15 mouse cellular contexts compared by ENCODE assay signal in the genomic region with DNA sequence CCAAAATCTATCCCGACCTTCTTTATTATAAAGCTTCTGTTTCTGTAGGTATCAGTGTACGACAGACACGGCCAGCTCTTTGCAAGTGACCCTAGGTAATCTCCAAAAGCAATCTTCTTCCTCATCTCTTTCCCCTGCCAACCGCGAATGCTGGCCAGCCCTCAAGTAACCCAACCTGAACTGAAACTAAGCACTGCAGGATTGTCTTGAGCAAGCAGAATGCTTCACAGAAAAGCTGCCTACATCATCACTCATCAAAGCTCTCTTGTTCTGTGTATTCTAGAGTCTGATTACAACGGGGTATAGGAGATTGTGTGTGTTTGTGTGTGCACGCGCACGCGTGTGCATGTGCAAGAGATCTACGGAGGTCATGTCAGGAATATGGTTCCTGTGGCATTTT.
DNase-seq lines count a peak whose midpoint lies in the region; ATAC-seq and TF ChIP-seq lines count a peak whose summit lies in the region.
"Had no signal": no experiment of that assay in that cellular context is flagged by ENCODE, and none has a peak within 500 bp of the region (broad histone marks: within the 10 kb centered on the region; RNA-seq: fewer than 3 reads in every experiment).

No protein-coding gene starts in this region.

- TF ChIP-seq RAD21 in MEL (IDR thresholded peaks at IDR 0.05; ENCODE audit: low read depth, low read length), result no peak

- peaks cover 11% of the 10 kb centered on the region for H3K4me1 ChIP-seq in lung, adult 2 months (ENCODE audit: control insufficient read depth, insufficient read depth, low read length)
- H3K4me1 ChIP-seq in MEL (ENCODE audit: control insufficient read depth in 1 of 2, insufficient read depth in 2 of 2, low read length in 2 of 2), result peaks cover 3 to 10% of the 10 kb centered on the region in 2 experiments
- H3K4me1 ChIP-seq: kidney, embryonic 15.5 days; limb, embryonic 15.5 days had no signal

- no peak overlapping the region for H3K9ac ChIP-seq in MEL (ENCODE audit: control insufficient read depth, low read depth, low read length, poor library complexity, severe bottlenecking)
- H3K9ac ChIP-seq: heart, embryonic 13.5 days; kidney, embryonic 15.5 days; limb, embryonic 15.5 days had no signal

- no peaks in the 10 kb centered on the region for H3K27me3 ChIP-seq in MEL (ENCODE audit: control insufficient read depth in 1 of 2, insufficient read depth in 2 of 2, low read length in 2 of 2)
- H3K27me3 ChIP-seq: heart, embryonic 13.5 days; kidney, embryonic 15.5 days; limb, embryonic 15.5 days had no signal

- ATAC-seq in megakaryocyte-erythroid progenitor cell, adult 5-6 weeks (replicated peaks; ENCODE audit: low FRiP score, low TSS enrichment, poor library complexity, severe bottlenecking), result 0 out of 2 replicates have a peak, but pooled peaks have one; percentile 37

- TF ChIP-seq POLR2A in lung, adult 2 months (IDR thresholded peaks at IDR 0.05; ENCODE audit: borderline replicate concordance, extremely low read depth, low read depth, low read length), result no peak
- no peak for TF ChIP-seq POLR2A in MEL (IDR thresholded peaks at IDR 0.05; ENCODE audit: control insufficient read depth in 1 of 2, insufficient read depth in 1 of 2, low read depth in 1 of 2, low read length in 2 of 2, poor library complexity in 1 of 2)

- H3K36me3 ChIP-seq in MEL (ENCODE audit: control insufficient read depth in 1 of 2, insufficient read depth in 2 of 2, low read length in 2 of 2), result peaks cover 3 to 14% of the 10 kb centered on the region in 2 experiments; a peak in 3 of 4 replicates
- H3K36me3 ChIP-seq: kidney, embryonic 15.5 days had no signal

- intact Hi-C loops in gastrocnemius, postnatal 14 days (cut with DNase I; ENCODE audit: low total_unique reads), result no loop called here

- no peak for TF ChIP-seq CTCF in lung, adult 2 months (IDR thresholded peaks at IDR 0.05; ENCODE audit: insufficient read depth, low read length)
- TF ChIP-seq CTCF in MEL (IDR thresholded peaks at IDR 0.05 in 2 of 3, conservative IDR thresholded peaks at IDR 0.05 in 1 of 3; ENCODE audit: control insufficient read depth in 1 of 3, insufficient read depth in 1 of 3, low read depth in 2 of 3, low read length in 3 of 3, poor library complexity in 1 of 3, severe bottlenecking in 1 of 3), result no peak

- DNase-seq in gastrocnemius, postnatal 14 days, result peak; percentile 40
- DNase-seq in gastrocnemius, postnatal 4 days (ENCODE audit: low spot score in 2 of 2), result no peak
- DNase-seq in lung, adult 18-20 months, result peak; percentile 29 to 32
- DNase-seq in lung, adult 2 months, result no peak
- DNase-seq in MEL (ENCODE audit: low read depth, low spot score), result peak; percentile 43
- no peak for DNase-seq in cerebellum, adult 18-20 months
- DNase-seq: adrenal gland, adult 8-10 months; lung, postnatal 14 days; right cerebral cortex, postnatal 25 days; thymus, adult 2 months had no signal

- peak in 1 of 2 experiments; percentile 29; a peak in 1 of 4 replicates for TF ChIP-seq EP300 in MEL (IDR thresholded peaks at IDR 0.05; ENCODE audit: low read depth in 1 of 2, low read length in 2 of 2)

- no peak overlapping the region for H3K27ac ChIP-seq in MEL (ENCODE audit: control insufficient read depth, low read depth, low read length)
- H3K27ac ChIP-seq: heart, embryonic 13.5 days; hindbrain, embryonic 10.5 days; kidney, embryonic 15.5 days; limb, embryonic 15.5 days had no signal

- no peaks in the 10 kb centered on the region for H3K9me3 ChIP-seq in MEL (replicated peaks; ENCODE audit: insufficient read depth, low read length)
- H3K9me3 ChIP-seq: heart, embryonic 13.5 days; hindbrain, embryonic 10.5 days; kidney, embryonic 15.5 days; limb, embryonic 15.5 days had no signal

- H3K4me3 ChIP-seq in lung, adult 2 months (replicated peaks; ENCODE audit: extremely low read depth, low read depth, low read length), result no peak overlapping the region
- H3K4me3 ChIP-seq in MEL (ENCODE audit: control insufficient read depth in 1 of 2, insufficient read depth in 1 of 2, low read depth in 2 of 2, low read length in 2 of 2), result peak overlapping the region in 1 of 2 experiments; percentile 9; a peak in 1 of 4 replicates
- H3K4me3 ChIP-seq: heart, embryonic 13.5 days; hindbrain, embryonic 10.5 days; kidney, embryonic 15.5 days; limb, embryonic 15.5 days had no signal

- WGBS in lung, adult 2 months, result 65% methylated on average over 11 of the region's 11 CpGs

- H3K79me2 ChIP-seq in MEL (ENCODE audit: control insufficient read depth, insufficient read depth, low read length, poor library complexity), result 0 out of 2 replicates have a peak, but pooled peaks cover 2% of the 10 kb centered on the region

TF ChIP-seq in MEL, 35 proteins besides CTCF, POLR2A, EP300 and RAD21:
- TF ChIP-seq GATA1 (IDR thresholded peaks at IDR 0.05; ENCODE audit: low read depth, low read length), result peak; percentile 11; the same call in 1 of the 2 replicates
- TF ChIP-seq TAL1 (IDR thresholded peaks at IDR 0.05; ENCODE audit: low read length), result peak; percentile 21; the same call in 1 of the 2 replicates
- TF ChIP-seq ELF1 (IDR thresholded peaks at IDR 0.05; ENCODE audit: low read depth, low read length), result no peak

Comparison
In these comparisons a context has a peak if more than half of its experiments do, and no peak if none do; other contexts are left out.
1. DNase-seq: peak in gastrocnemius, postnatal 14 days (single experiment), lung, adult 18-20 months (2 of 2) and MEL (single experiment); none in gastrocnemius, postnatal 4 days (0 of 2), lung, adult 2 months (single experiment) and cerebellum, adult 18-20 months (0 of 2).